Mouse (Mus musculus) megakaryocyte, embryonic 14.5 days (primary cell): ENCODE data around the gene Tbx1.

ENCODE experiments used
- FLI1 ChIP-seq: IDR thresholded peaks from 2 replicates; pipeline ENCODE4 v1.6.1; 2012; ENCODE audit warnings: low read length, inconsistent platforms, mixed read lengths
- GATA1 ChIP-seq: IDR thresholded peaks from 3 replicates; pipeline ENCODE4 v1.6.1; 2012; ENCODE audit warnings: mixed read lengths, low read length, inconsistent platforms, borderline replicate concordance

DNA sequence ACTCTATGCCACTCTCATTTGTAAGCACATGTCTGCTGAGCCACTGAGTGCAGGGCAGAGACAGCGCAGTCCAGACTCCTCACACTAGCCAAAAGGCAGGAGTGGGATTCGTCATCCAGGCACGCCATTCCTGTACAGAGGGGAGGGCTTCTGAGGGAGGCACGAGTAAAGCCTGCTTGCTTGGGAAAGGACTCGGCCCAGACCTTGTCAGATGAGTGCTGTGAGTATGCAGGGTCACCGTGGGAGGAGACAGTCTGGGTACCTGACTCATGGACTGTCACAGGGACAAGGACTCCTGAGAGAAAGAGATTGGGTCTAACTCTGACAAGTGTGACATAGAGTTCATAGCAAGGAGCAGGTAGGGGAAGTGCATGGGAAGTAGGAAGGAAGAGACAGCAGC is 51.2 kb downstream of the Tbx1 start:
- no peak for TF ChIP-seq GATA1
- TF ChIP-seq FLI1 = no peak
